Mouse (Mus musculus) megakaryocyte-erythroid progenitor cell, adult 5-6 weeks (primary cell): ENCODE measurements around the gene Zfp865. TPM values are rescaled to one million over a fixed set of nuclear protein-coding genes. Genes with fewer than 3 reads are reported as not detected.
A peak's percentile ranks its signal among the peaks of the same experiment; 100 is the strongest.
"Not testable (repeated sequence)": the region's sequence is repeated elsewhere in the genome, so short reads cannot be mapped to it uniquely, and the experiment has no call there.

Experiments used
- ATAC-seq: replicated peaks from 2 replicates; pipeline ENCODE4 v1.8.0; 2016; ENCODE audit warnings: mild to moderate bottlenecking, inconsistent platforms; ENCODE audit not compliant: severe bottlenecking, poor library complexity, low FRiP score, low TSS enrichment
- total RNA-seq, 2 experiments: library from RNA; stranded (forward) in 1 of 2; stranded (reverse) in 1 of 2; fragments of 200-1000, 215-1000 nt in 1 of 2; fragments of >200 nt in 1 of 2; fragmentation: Nextera tagmentation in 1 of 2; gene quantifications; 2 replicates each; pipeline ENCODE4 v1.2.3; 2014 to 2017

Gene Zfp865
- total RNA-seq, 2 experiments from 2014 or later: 9.8 to 22.7 TPM

DNA sequence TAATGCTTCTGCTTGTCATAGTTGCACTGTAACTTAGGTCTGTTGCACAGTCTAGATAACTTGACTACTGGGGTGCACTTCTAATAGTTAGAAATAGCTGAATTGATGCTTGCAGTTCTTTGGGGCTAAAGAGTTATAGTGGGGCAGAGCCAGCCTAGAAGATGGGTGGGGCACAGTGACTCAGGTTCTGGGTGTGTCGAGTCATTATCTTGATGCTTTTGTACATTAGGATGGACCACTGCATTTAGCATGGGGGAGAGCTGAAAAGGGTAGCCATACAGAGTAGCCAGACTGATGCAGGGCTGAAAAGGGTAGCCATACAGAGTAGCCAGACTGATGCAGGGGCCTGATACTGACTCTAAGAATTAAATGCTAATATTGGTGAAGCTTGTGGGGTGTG lies 53.4 kb downstream of the Zfp865 start:
- peak; percentile 59 for ATAC-seq

DNA sequence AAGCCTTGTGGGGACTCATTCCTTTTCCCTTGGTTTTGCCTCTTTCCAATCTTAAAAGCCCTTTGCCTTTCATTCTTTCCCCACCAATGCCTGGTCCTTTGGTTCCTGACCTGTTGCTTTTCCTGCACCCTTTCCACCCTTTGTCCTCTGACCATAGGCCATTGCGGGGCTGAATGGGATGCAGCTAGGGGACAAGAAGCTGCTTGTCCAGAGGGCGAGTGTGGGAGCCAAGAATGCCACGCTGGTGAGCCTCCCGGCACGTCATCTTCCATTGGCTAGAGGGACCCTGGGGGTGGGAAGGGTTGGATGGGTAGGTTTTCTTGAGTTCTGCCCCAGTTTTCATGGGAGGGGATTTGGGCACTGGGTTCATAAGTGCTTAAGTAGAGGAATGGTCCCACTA lies 54.8 kb downstream of the Zfp865 start:
- ATAC-seq: no peak

DNA sequence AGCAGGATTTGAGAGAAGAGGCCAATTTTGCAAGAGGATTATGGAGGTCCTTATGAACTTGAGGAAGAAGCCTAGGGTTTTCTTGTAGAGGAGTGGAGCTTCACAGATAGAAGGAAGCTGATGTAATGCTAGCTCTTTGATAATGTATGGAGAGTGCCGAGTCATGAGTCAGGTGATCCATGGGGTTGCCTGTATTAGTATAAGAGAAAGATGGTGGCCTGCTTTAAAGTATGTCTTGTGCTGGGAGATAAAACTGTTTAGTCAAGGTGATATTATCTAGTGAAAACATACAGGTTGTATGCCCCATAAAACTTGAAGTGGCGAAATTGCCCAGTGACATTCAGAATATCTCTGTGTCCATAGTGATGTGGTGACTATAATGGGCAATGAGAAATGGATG lies 56.8 kb downstream of the Zfp865 start:
- no peak for ATAC-seq

DNA sequence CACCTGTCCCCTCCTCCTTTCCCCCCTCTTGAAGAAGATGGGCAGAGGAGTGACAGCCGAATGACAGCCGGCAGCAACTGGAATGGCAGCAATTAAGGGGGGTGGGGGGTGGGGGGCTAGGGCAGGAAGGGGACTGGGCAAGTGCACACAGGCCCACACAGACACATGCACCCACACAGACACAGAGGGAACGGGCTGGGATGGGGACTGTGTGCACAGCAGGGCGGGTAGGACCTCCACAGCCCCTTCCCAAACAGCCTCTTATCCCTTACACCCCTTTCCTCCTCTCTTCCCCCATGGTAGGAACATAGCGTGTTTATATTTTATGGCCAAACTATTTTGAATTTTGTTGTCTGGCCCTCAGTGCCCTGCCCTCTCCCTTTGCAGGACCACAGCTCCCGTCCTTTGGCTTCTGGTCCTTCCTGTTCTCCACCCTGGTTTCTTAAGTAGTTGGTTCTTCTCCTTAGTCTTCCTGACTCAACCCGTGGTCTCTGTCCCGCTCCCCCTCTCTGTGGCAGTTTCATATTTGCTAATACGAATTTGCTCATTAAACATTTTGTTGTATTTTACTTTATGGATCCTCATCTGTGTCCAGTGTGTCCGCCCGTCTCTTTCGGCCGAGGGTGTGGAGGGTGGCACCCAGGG lies 59.3 kb downstream of the Zfp865 start:
- not testable (repeated sequence) for ATAC-seq

DNA sequence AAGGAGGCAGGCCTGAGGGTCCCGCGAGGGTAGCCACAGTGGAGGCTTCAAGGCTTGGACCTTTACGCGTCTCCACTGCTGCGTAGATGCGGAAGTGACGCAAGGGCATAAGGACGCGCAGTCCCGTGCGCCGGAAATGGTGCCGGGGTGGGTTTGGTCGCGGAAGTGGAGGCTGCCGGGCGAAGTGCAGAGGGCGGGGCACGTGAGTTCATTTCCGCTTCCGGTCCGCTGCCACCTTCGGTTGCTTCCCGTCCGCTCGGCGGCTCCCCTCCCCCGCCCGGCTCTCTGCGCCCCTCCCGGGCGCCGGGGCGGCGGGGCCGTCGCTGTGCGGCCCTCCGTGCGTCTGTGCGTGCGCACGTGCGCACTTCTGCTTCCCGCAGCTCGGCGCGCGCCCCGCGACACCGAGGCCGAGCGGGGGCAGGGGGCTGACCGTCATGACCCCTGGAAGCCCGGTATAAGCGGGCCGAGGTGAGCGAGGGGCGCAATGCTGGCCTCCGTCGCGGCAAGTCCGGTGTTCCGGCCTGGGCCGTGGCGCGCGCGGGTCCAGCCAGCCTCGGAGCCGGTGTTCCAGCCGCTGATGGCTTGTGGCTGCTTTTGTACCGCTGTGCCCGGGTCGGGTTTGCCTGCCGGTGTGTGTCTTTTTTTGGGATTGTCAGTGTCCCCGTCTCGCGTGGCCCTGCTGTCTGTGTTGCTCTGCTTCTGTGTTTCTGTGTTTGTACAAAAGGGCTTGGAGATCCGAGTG lies 60.0 kb downstream of the Zfp865 start, which contains the start of gene Epn1:
TSS of gene Epn1 (plus strand) at position 226 of the 742 bp plus-strand sequence.
- peak; percentile 89 for ATAC-seq

DNA sequence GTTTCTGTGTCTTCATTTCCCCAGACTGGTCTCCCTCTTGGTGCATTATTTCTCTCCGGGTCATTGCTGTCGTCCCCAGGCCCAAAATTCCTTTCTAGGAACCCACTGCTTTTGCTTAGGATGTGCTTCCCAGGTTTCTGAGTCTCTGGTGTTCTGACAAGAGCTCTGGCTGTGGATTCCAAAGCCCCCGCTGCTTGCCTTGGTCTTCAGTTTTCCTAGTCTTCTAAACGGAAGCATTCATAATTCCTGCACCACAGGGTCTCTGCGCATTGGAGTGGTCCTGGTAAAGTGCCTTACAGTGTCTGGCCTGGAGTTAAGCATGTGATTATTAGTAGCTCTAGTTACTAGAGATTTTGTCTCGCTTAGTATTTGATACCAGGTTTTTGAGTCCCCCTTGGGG lies 60.6 kb downstream of the Zfp865 start:
- ATAC-seq: no peak

DNA sequence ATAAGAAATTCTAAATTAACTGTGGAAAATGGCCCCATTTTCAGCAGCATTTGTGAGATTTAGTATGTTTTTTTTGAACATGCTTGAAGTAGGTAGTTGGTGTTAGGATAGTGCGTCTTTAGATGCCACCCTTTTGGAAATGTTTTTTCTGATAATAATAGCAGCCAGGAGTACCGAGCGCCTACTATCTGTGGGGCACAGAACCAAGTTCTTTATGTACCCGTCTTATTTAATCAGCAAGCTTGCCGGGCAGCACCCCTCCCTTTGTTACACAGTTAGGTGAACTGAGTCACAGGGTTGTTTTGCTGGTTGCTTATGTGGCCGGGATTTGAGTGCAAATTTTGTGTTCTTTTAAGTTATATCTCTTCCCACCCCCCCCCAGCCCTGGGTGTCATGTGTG lies 61.1 kb downstream of the Zfp865 start:
- peak; percentile 70 for ATAC-seq

DNA sequence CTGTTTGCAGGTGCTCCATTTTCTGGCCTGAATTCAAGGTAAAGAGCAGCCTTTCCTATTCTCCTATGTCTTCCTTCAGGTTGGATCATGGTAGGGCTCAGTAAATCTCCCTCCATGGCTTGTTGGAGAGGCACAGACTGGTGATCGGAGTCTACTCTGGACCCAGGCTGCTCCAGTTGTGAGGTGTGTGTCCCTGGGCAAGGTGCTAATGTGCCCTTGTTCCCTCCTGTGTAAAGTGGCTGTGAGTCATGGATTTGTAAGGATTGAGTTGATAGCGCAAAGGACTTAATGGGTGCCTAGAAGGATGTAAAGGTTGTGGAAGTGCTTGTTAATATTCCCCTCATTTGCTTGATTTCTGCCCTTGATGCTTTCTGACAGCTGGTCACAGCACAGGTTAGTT lies 61.8 kb downstream of the Zfp865 start:
- no peak for ATAC-seq

DNA sequence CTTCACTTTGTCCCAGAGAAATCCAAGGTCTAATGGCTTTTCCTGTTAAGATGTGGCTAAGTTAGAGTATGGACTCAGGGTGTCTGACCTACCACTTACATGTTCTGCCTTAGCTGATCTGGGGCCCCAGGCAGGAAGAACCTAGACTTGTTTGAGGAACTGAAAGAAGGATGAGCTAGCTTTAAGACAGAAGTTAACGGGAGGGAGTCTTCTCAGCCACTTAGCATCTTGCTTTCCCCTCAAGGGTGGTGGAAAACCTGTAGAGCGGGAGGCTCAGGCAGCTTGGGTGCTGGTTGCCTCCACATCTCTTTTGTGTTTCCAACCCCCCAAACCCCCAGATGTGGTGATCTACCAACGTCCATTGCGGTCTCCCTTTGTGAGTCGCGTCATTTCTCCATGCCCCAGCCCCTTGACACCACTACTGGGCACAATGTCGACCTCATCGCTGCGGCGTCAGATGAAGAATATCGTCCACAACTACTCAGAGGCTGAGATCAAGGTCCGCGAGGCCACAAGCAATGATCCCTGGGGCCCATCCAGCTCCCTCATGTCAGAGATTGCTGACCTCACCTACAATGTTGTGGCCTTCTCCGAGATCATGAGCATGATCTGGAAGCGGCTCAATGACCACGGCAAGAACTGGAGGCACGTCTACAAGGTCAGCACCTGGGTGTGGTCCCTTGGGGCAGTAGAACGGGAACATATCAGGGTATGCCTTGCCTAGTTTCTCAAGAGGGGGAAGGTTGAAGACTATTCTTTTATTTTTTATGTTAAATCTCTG lies 63.3 kb downstream of the Zfp865 start:
- no peak for ATAC-seq

DNA sequence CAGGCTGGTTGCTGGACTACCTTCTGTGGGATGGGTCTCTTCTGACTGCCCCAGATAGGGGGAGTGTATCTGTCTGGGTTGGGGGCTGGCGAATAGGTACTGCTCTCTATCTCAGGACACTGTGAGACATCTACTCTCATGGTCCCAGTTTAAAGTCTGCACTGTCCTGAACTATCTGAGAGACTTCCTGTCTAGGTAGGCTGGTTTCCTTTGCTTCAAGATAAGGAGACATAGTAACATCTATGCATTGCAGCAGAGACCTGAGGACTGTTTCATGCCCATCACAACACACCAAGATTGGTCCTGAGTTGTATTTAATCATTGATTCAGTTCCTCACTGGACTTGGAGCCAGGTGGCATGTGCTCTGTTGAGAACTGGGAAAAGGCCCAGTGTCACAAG lies 65.3 kb downstream of the Zfp865 start:
- ATAC-seq: peak; percentile 27; the same call in 1 of the 2 replicates

Other genes starting within 250 kb of the Zfp865 start
- gene Fam71e2, start 249.1 kb upstream of the Zfp865 start, total RNA-seq (2014; fragmentation: Nextera tagmentation): not detected in 2 replicates
- not detected in 2 replicates for gene Fam71e2, start 249.1 kb upstream of the Zfp865 start, total RNA-seq (2017)
- gene Il11, start 237.5 kb upstream of the Zfp865 start, total RNA-seq (2014; fragmentation: Nextera tagmentation): not detected in 2 replicates
- gene Il11, start 237.5 kb upstream of the Zfp865 start, total RNA-seq (2017): 0.15 TPM in 1 of 2 replicates, not detected in the other
- not detected in 2 replicates for gene Tmem190, start 237.4 kb upstream of the Zfp865 start, total RNA-seq (2014; fragmentation: Nextera tagmentation)
- not detected in 2 replicates for gene Tmem190, start 237.4 kb upstream of the Zfp865 start, total RNA-seq (2017)
- gene Tmem238, start 230.7 kb upstream of the Zfp865 start, total RNA-seq (2014; fragmentation: Nextera tagmentation): 15.1 and 17.8 TPM in 2 replicates
- 21.3 and 26.1 TPM in 2 replicates for gene Tmem238, start 230.7 kb upstream of the Zfp865 start, total RNA-seq (2017)
- gene Rpl28, start 227.5 kb upstream of the Zfp865 start, total RNA-seq (2014; fragmentation: Nextera tagmentation): 3,204 and 3,219 TPM in 2 replicates
- 676 and 1,069 TPM in 2 replicates for gene Rpl28, start 227.5 kb upstream of the Zfp865 start, total RNA-seq (2017)
- gene Ube2s, start 207.8 kb upstream of the Zfp865 start, total RNA-seq (2014; fragmentation: Nextera tagmentation): 291 and 381 TPM in 2 replicates
- gene Ube2s, start 207.8 kb upstream of the Zfp865 start, total RNA-seq (2017): 146 and 204 TPM in 2 replicates
- 0.31 TPM in 1 of 2 replicates, not detected in the other for gene Shisa7, start 175.7 kb upstream of the Zfp865 start, total RNA-seq (2014; fragmentation: Nextera tagmentation)
- gene Shisa7, start 175.7 kb upstream of the Zfp865 start, total RNA-seq (2017): not detected in 2 replicates
- 1.8 and 12.5 TPM in 2 replicates for gene Isoc2b, start 150.1 kb upstream of the Zfp865 start, total RNA-seq (2014; fragmentation: Nextera tagmentation)
- gene Isoc2b, start 150.1 kb upstream of the Zfp865 start, total RNA-seq (2017): 13.3 and 86.2 TPM in 2 replicates
- 7.9 and 9.6 TPM in 2 replicates for gene Isoc2a, start 143.2 kb upstream of the Zfp865 start, total RNA-seq (2014; fragmentation: Nextera tagmentation)
- gene Isoc2a, start 143.2 kb upstream of the Zfp865 start, total RNA-seq (2017): 7.4 and 13.2 TPM in 2 replicates
- not detected in 2 replicates for gene Gm36210, start 113.9 kb upstream of the Zfp865 start, total RNA-seq (2014; fragmentation: Nextera tagmentation)
- gene Gm36210, start 113.9 kb upstream of the Zfp865 start, total RNA-seq (2017): not detected in 2 replicates
- gene Zfp628, start 105.2 kb upstream of the Zfp865 start, total RNA-seq (2014; fragmentation: Nextera tagmentation): 8.2 and 11.6 TPM in 2 replicates
- gene Zfp628, start 105.2 kb upstream of the Zfp865 start, total RNA-seq (2017): 1.1 and 1.2 TPM in 2 replicates
- gene Nat14, start 98.3 kb upstream of the Zfp865 start, total RNA-seq (2014; fragmentation: Nextera tagmentation): 6.6 TPM in 1 of 2 replicates, not detected in the other
- gene Nat14, start 98.3 kb upstream of the Zfp865 start, total RNA-seq (2017): 0.23 and 1.9 TPM in 2 replicates
- not detected in 2 replicates for gene Ssc5d, start 94.6 kb upstream of the Zfp865 start, total RNA-seq (2014; fragmentation: Nextera tagmentation)
- not detected in 2 replicates for gene Ssc5d, start 94.6 kb upstream of the Zfp865 start, total RNA-seq (2017)
- gene Sbk2, start 56.0 kb upstream of the Zfp865 start, total RNA-seq (2014; fragmentation: Nextera tagmentation): 0.69 TPM in 1 of 2 replicates, not detected in the other
- gene Sbk2, start 56.0 kb upstream of the Zfp865 start, total RNA-seq (2017): not detected in 2 replicates
- gene Sbk3, start 49.2 kb upstream of the Zfp865 start, total RNA-seq (2014; fragmentation: Nextera tagmentation): not detected in 2 replicates
- gene Sbk3, start 49.2 kb upstream of the Zfp865 start, total RNA-seq (2017): not detected in 2 replicates
- gene Zfp579, start 24.2 kb upstream of the Zfp865 start, total RNA-seq (2014; fragmentation: Nextera tagmentation): 12.0 and 32.5 TPM in 2 replicates
- 0.76 and 2.2 TPM in 2 replicates for gene Zfp579, start 24.2 kb upstream of the Zfp865 start, total RNA-seq (2017)
- gene Zfp524, start 6.0 kb upstream of the Zfp865 start, total RNA-seq (2014; fragmentation: Nextera tagmentation): 16.6 and 19.9 TPM in 2 replicates
- 3.0 and 9.3 TPM in 2 replicates for gene Zfp524, start 6.0 kb upstream of the Zfp865 start, total RNA-seq (2017)
- gene Fiz1, start 5.7 kb upstream of the Zfp865 start, total RNA-seq (2014; fragmentation: Nextera tagmentation): 34.8 and 35.7 TPM in 2 replicates
- gene Fiz1, start 5.7 kb upstream of the Zfp865 start, total RNA-seq (2017): 19.8 and 32.7 TPM in 2 replicates
- gene Gm44973, start 4.9 kb upstream of the Zfp865 start, total RNA-seq (2014; fragmentation: Nextera tagmentation): 2.6 TPM in 1 of 2 replicates, not detected in the other
- gene Gm44973, start 4.9 kb upstream of the Zfp865 start, total RNA-seq (2017): not detected in 2 replicates
- not detected in 2 replicates for gene Ccdc106, start 177 bp downstream of the Zfp865 start, total RNA-seq (2014; fragmentation: Nextera tagmentation)
- gene Ccdc106, start 177 bp downstream of the Zfp865 start, total RNA-seq (2017): 0.42 and 0.56 TPM in 2 replicates
- 1.3 and 2.0 TPM in 2 replicates for gene 4632433K11Rik, start 13.7 kb downstream of the Zfp865 start, total RNA-seq (2014; fragmentation: Nextera tagmentation)
- 0.23 TPM in 1 of 2 replicates, not detected in the other for gene 4632433K11Rik, start 13.7 kb downstream of the Zfp865 start, total RNA-seq (2017)
- gene Zfp784, start 18.1 kb downstream of the Zfp865 start, total RNA-seq (2014; fragmentation: Nextera tagmentation): 1.0 and 1.9 TPM in 2 replicates
- gene Zfp784, start 18.1 kb downstream of the Zfp865 start, total RNA-seq (2017): 0.09 and 2.9 TPM in 2 replicates
- gene Zfp580, start 31.2 kb downstream of the Zfp865 start, total RNA-seq (2014; fragmentation: Nextera tagmentation): 1.3 and 2.1 TPM in 2 replicates
- gene Zfp580, start 31.2 kb downstream of the Zfp865 start, total RNA-seq (2017): not detected in 2 replicates
- 259 and 276 TPM in 2 replicates for gene U2af2, start 41.8 kb downstream of the Zfp865 start, total RNA-seq (2014; fragmentation: Nextera tagmentation)
- 284 and 302 TPM in 2 replicates for gene U2af2, start 41.8 kb downstream of the Zfp865 start, total RNA-seq (2017)
- 134 and 193 TPM in 2 replicates for gene Epn1, start 59.9 kb downstream of the Zfp865 start, total RNA-seq (2014; fragmentation: Nextera tagmentation)
- 51.1 and 62.6 TPM in 2 replicates for gene Epn1, start 59.9 kb downstream of the Zfp865 start, total RNA-seq (2017)
- gene Rfpl4, start 96.6 kb downstream of the Zfp865 start, total RNA-seq (2014; fragmentation: Nextera tagmentation): not detected in 2 replicates
- gene Rfpl4, start 96.6 kb downstream of the Zfp865 start, total RNA-seq (2017): not detected in 2 replicates
- gene Rasl2-9, start 105.6 kb downstream of the Zfp865 start, total RNA-seq (2014; fragmentation: Nextera tagmentation): not detected in 2 replicates
- not detected in 2 replicates for gene Rasl2-9, start 105.6 kb downstream of the Zfp865 start, total RNA-seq (2017)
- not detected in 2 replicates for gene Vmn1r55, start 129.3 kb downstream of the Zfp865 start, total RNA-seq (2014; fragmentation: Nextera tagmentation)
- not detected in 2 replicates for gene Vmn1r55, start 129.3 kb downstream of the Zfp865 start, total RNA-seq (2017)
- not detected in 2 replicates for gene Vmn1r56, start 176.4 kb downstream of the Zfp865 start, total RNA-seq (2014; fragmentation: Nextera tagmentation)
- not detected in 2 replicates for gene Vmn1r56, start 176.4 kb downstream of the Zfp865 start, total RNA-seq (2017)
- not detected in 2 replicates for gene Vmn1r57, start 198.1 kb downstream of the Zfp865 start, total RNA-seq (2014; fragmentation: Nextera tagmentation)
- gene Vmn1r57, start 198.1 kb downstream of the Zfp865 start, total RNA-seq (2017): not detected in 2 replicates